Mouse (Mus musculus) leukemia stem cell, adult 10-12 weeks (primary cell): ENCODE data around the gene Pcf11. TPM values are rescaled to one million over a fixed set of nuclear protein-coding genes. Genes with fewer than 3 reads are reported as not detected.

Source experiments
- polyA plus RNA-seq: library from polyadenylated mRNA; stranded (reverse); fragments of >175 nt; gene quantifications from 2 replicates; pipeline ENCODE4 v1.2.3, GENCODE M21; 2012; ENCODE audit warnings: low replicate concordance

The Pcf11 gene
- polyA plus RNA-seq, result 54.5 and 72.7 TPM in 2 replicates

DNA sequence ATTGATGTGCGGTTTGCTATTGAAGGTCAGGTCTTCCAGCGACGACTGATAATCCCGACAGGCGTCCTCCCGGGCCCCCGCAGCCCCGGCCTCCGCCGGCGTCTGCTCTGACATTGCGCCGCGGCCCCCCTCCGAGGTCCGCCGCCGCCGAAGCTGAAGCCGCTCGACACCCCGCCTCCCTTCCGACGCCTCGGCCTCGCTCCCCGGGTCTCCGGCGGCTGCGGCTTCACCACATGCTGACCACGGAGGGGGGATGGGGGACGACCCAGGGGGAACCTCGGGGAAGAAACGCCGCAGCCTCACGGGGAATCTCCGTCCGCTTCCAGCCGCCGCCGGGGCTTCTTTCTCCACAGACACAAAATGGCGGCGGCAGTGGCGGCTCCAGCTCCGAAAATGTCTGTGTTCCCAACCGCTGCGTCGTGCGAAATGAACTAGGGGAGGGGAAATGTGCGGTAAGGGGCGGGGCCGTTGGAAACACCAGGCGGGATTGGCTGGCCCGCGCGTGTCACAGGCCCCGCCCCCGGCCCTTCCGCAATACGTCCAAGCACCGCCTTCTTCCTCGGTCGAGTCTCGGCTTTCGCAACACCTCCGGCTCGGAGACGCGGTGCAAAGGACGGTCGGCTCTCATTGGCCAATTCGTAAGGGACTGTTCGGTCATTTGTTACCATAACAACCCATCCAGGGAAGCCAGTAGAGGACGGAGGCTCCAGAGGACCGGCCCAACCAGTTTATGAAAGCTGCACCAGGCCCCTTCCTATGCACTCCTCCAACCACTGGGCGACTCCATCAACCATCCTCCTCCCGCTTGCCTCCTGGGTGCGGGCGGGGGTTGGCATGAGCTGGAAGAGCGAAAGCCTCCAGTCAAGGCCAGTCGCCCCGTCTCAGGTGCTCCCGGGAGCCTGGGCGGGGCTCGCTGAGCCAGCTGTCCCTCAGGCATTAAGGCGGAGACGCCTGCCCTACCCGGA lies at the start of gene Pcf11:
Gene Pcf11, minus strand, starts transcription at position 428 of the 965 bp plus-strand sequence.

DNA sequence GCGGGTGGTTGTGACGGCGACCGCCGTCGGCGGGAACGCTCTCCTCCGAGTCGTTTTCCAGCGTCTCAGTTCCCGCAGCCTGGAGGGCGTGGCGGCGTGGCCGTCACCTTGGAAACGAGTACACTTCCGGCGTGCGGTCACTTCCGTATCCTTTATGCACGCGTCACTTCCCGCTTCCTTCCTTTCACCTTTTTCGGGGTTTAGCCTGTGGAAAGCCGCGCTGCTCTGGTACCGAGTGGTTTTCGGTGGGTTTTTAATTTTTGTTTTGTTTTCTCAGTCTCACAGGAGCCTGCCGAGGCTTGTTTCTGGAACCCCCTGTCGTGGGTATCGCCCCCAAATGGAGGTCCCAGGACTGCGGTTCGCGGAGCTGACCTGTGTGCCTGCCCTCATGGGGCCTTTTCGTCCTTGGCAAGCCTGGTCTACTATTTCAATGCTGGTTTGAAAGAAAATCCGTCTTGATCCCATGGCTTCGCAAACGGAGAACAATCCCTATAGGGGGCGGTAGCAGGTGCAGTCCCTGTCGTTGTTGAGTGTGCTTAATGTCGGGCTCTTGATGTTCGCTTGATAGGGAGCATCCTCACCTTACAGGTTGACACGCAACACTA lies 32.6 kb downstream of the Pcf11 start, which contains the start of gene Ankrd42:
Gene Ankrd42, minus strand, starts transcription at position 122 of the 605 bp plus-strand sequence.

Other genes starting within 250 kb of the Pcf11 start
- 1.6 and 11.2 TPM in 2 replicates for gene Ccdc90b, start 108.8 kb downstream of the Pcf11 start, polyA plus RNA-seq
- gene Ankrd42, start 32.8 kb downstream of the Pcf11 start, polyA plus RNA-seq, result 0.26 TPM in 2 replicates
- 0.23 and 0.48 TPM in 2 replicates for gene Rab30, start 71.7 kb upstream of the Pcf11 start, polyA plus RNA-seq
- 5.6 and 17.5 TPM in 2 replicates for gene Ddias, start 204.3 kb upstream of the Pcf11 start, polyA plus RNA-seq
- 9.0 and 504 TPM in 2 replicates for gene Prcp, start 204.5 kb upstream of the Pcf11 start, polyA plus RNA-seq